In genomic region chr15:8576975-8577374, GRCm38 (mm10) we compare ENCODE assay signal across 18 mouse cellular contexts. TPM values are rescaled to one million over a fixed set of nuclear protein-coding genes. Genes with fewer than 3 reads are reported as not detected.
"Had no signal": no experiment of that assay in that cellular context is flagged by ENCODE, and none has a peak within 500 bp of the region (broad histone marks: within the 10 kb centered on the region; RNA-seq: fewer than 3 reads in every experiment).

No protein-coding gene starts in this region.

- H3K27me3 ChIP-seq: midbrain, embryonic 12.5 days; neural tube, embryonic 12.5 days; stomach, embryonic 15.5 days had no signal

- H3K4me1 ChIP-seq: midbrain, embryonic 10.5 days; midbrain, embryonic 12.5 days; neural tube, embryonic 12.5 days; stomach, embryonic 15.5 days had no signal

- H3K9ac ChIP-seq: lung, embryonic 14.5 days; midbrain, embryonic 12.5 days; neural tube, embryonic 12.5 days; stomach, embryonic 15.5 days had no signal

- H3K4me2 ChIP-seq: lung, embryonic 14.5 days; midbrain, embryonic 12.5 days; neural tube, embryonic 12.5 days; stomach, embryonic 15.5 days had no signal

- H3K9me3 ChIP-seq: midbrain, embryonic 10.5 days; midbrain, embryonic 12.5 days; neural tube, embryonic 12.5 days; stomach, embryonic 15.5 days had no signal

- H3K36me3 ChIP-seq: midbrain, embryonic 10.5 days; midbrain, embryonic 12.5 days; neural tube, embryonic 12.5 days; stomach, embryonic 15.5 days had no signal

- H3K4me3 ChIP-seq: midbrain, embryonic 10.5 days; midbrain, embryonic 12.5 days; neural tube, embryonic 12.5 days; stomach, embryonic 15.5 days had no signal

- H3K27ac ChIP-seq: midbrain, embryonic 10.5 days; midbrain, embryonic 12.5 days; neural tube, embryonic 12.5 days; stomach, embryonic 15.5 days; stomach, postnatal 0 days had no signal

RNA-seq across cellular contexts. Expression of gene Gm2310, which starts 57.2 kb away (rescaled TPM):
- total RNA-seq: megakaryocyte, adult 5-6 weeks; megakaryocyte-erythroid progenitor cell, adult 5-6 weeks; neutrophil, adult 5-6 weeks had no signal
- polyA plus RNA-seq: liver, embryonic 16.5 days; lung, embryonic 14.5 days; lung, embryonic 16.5 days; midbrain, embryonic 10.5 days; midbrain, embryonic 12.5 days; midbrain, embryonic 14.5 days; midbrain, embryonic 16.5 days; neural tube, embryonic 12.5 days; neural tube, embryonic 14.5 days; spleen, adult 2 months; stomach, embryonic 15.5 days; stomach, postnatal 0 days; testis, adult 2 months; thymus, adult 2 months; urinary bladder, adult 2 months had no signal
